Mouse (Mus musculus): ENCODE results near the gene Mllt10. TPM values are rescaled to one million over a fixed set of nuclear protein-coding genes. Genes with fewer than 3 reads are reported as not detected.

Mllt10 gene
- polyA plus RNA-seq, 1 experiment from 2014 or later = 20.7 TPM

DNA sequence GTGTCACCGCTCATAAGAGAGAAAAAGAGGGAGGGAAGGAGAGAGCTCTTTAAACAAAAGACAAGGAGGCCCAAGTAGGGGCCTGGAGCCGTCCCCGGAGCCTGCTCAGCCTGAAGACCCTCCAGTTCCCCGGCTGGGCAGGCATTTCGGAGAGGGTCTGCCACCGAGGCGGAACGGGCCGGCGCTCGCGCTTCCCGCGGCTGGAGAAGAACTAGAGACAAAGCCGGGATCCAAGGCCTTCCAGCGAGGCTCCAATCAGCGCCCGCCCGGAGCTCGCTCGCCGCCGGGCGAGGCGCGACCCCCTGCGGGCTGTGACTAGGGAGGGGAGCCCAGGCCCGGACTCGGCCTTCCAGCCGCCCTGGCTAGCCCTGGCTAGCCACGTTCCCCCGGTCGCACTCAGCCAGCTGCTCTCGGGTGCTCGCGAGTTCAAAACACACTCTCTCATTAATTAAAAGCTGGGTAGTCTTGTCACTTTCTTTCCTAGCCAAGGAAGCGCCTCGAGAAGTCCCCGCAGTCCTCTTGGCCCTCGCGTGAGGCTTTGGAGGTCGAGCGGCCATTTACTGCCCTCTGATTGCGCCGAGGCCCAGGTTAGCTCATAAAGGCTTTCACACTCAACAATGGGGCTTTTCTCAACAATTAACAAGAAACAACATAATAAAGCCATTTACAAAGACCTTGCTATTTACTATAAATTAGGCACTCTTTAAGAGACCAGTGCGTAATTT is 15.3 kb upstream of the Mllt10 start:
- Histone ChIP-seq H3K4me1 (ENCODE audit: insufficient read depth) (peaks cover 12% of the 10 kb centered on the region), H3K4me2 (ENCODE audit: low read depth, low read length) (peak overlapping the region; percentile 60), H3K27ac (ENCODE audit: low read depth) (no peak overlapping the region), H3K36me3 (replicated peaks; ENCODE audit: insufficient read depth, low read length) (no peaks in the 10 kb centered on the region), H3K27me3 (ENCODE audit: insufficient read depth, low read length) (0 out of 2 replicates have a peak, but pooled peaks cover 10% of the 10 kb centered on the region), H3K9me3 (ENCODE audit: low read length) (no peaks in the 10 kb centered on the region), H3K4me3 (ENCODE audit: low read depth, low read length) (no peak overlapping the region; the same call in 1 of the 2 replicates), H3K9ac (replicated peaks) (0 out of 2 replicates have a peak overlapping the region, but pooled peaks have one; percentile 28)
- TF ChIP-seq CTCF (IDR thresholded peaks at IDR 0.05; ENCODE audit: low read depth) (no peak), EP300 (IDR thresholded peaks at IDR 0.05; ENCODE audit: low read depth) (no peak)
- DNase-seq = no peak
- WGBS (ENCODE audit: insufficient replicate concordance) = 32% methylated on average over 44 of the region's 46 CpGs
- ATAC-seq = no peak; the same call in 1 of the 2 replicates

DNA sequence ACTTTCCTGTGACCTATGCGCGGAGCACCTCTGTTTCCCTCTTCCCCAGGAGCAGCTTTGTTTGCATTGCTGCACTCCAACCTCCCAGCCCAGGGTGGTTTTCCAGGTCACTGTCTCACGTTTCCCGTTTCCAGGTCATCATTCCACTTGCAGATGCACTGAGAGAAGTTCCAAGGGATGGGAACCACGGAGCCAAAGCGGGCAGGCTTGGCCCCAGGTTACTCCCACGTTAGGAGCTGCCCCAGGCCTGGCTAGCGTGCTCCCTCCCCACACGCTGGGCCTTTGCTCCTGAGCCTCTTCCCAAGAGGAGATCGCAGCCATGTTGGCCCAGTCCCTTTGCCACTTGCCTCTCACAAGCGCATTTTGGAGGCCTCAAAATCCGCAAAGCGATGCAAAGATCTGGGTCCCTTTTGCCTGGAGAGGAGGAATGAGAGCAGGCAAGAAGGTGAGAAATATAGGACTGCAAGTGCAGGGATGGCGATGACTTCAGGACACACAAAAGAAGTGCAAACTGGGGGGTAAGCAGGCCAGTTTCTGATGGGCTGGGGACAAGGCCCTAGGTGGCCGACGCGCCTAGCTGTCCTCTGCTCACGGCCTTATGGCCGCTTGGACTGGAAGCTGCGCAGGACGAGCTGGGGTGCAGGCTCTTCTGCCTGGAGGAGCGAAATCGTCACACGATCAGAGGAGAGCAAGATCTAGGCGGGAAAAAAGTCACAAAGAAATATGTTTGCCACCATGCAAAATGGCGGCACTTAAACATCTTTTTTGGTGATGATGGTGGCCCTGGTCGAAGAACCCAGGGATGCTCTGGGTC is 14.5 kb upstream of the Mllt10 start:
- no peak overlapping the region for H3K9ac ChIP-seq (replicated peaks)
- ATAC-seq (peak; percentile 23; the same call in 1 of the 2 replicates), DNase-seq (no peak)
- peaks cover 12% of the 10 kb centered on the region for H3K4me1 ChIP-seq (ENCODE audit: insufficient read depth)
- no peak overlapping the region for H3K4me2 ChIP-seq (ENCODE audit: low read depth, low read length)
- H3K27me3 ChIP-seq (ENCODE audit: insufficient read depth, low read length) = peaks cover 14% of the 10 kb centered on the region
- no peak for TF ChIP-seq CTCF (IDR thresholded peaks at IDR 0.05; ENCODE audit: low read depth)
- no peak for TF ChIP-seq EP300 (IDR thresholded peaks at IDR 0.05; ENCODE audit: low read depth)
- H3K4me3 ChIP-seq (ENCODE audit: low read depth, low read length) = no peak overlapping the region
- H3K36me3 ChIP-seq (replicated peaks; ENCODE audit: insufficient read depth, low read length) = no peaks in the 10 kb centered on the region
- 71% methylated on average over 27 of the region's 27 CpGs for WGBS (ENCODE audit: insufficient replicate concordance)
- H3K9me3 ChIP-seq (ENCODE audit: low read length) = no peaks in the 10 kb centered on the region
- peak overlapping the region; percentile 40; the same call in 1 of the 2 replicates for H3K27ac ChIP-seq (ENCODE audit: low read depth)

DNA sequence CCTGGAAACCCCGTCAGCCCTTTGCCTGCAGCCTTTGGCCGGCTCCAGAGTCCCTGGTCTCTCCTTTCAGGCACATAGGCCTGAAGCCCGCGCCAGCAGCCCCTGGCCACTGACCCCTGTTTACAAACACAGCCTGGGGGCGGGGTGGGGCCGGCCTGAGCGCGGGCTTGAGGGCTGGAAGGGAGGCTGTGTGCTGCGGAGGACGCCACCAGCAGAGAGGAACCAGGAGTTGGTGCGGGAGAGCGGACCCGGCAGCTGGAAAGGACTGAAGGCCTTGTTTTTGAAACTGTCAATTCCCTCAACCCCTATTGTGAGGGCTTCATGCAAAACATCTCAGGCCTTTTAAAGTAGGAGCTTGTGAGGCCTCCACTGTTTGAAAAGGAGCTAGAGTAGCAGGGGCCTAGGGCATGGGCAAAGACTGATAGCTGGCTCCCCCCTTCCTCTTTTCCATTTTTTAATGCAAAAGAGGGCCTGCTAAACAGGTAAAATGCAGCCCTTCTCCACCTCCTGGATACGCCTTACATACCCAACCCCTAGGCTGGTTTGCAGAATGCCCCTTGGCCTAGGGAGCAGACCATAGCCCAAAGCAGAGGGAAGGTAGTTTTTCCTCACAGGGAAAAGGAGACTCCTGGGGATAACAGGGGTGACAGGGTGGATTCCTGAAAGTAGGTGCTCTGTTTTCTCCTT is 13.7 kb upstream of the Mllt10 start:
- Histone ChIP-seq H3K9me3 (ENCODE audit: low read length) (no peaks in the 10 kb centered on the region), H3K4me1 (ENCODE audit: insufficient read depth) (peaks cover 16% of the 10 kb centered on the region), H3K27ac (ENCODE audit: low read depth) (peak overlapping the region; percentile 40), H3K36me3 (replicated peaks; ENCODE audit: insufficient read depth, low read length) (no peaks in the 10 kb centered on the region), H3K9ac (replicated peaks) (no peak overlapping the region), H3K4me3 (ENCODE audit: low read depth, low read length) (no peak overlapping the region), H3K27me3 (ENCODE audit: insufficient read depth, low read length) (peaks cover 22% of the 10 kb centered on the region), H3K4me2 (ENCODE audit: low read depth, low read length) (no peak overlapping the region)
- DNase-seq (peak; percentile 39), ATAC-seq (peak; percentile 45)
- 50% methylated on average over 14 of the region's 14 CpGs for WGBS (ENCODE audit: insufficient replicate concordance)
- TF ChIP-seq CTCF (IDR thresholded peaks at IDR 0.05; ENCODE audit: low read depth) (no peak), EP300 (IDR thresholded peaks at IDR 0.05; ENCODE audit: low read depth) (no peak)

DNA sequence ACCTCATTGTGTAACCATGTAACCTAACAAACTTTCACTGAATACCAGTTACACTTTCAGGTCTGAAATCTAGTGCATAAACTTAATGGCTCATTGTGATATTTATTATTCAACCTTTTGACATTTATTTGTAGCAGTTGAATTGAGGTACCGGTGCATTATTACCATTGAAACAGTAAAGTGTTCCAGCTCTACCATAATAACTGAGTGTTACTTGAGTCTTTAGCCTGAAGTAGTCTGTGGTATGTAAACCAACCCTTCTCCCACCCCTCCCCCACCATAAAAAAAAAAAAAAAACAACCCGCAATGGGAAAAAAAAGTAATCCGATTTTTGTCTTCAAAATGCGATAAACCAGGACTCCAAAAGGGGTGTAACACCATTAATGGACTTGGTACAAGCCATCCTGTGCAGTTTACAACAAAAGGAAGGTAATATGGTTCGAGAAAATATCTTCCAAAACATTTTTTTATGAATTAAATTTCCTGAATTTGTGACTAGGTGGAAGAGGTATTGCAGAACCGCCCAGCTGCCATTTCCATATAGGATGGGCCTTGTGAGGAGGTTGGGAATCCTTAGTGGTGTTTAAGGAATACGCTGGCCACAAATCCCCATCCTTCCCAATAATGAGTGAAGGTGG is 9.8 kb upstream of the Mllt10 start:
- peaks cover 49% of the 10 kb centered on the region for H3K27me3 ChIP-seq (ENCODE audit: insufficient read depth, low read length)
- WGBS (ENCODE audit: insufficient replicate concordance) = 50% methylated on average over 7 of the region's 7 CpGs
- TF ChIP-seq CTCF (IDR thresholded peaks at IDR 0.05; ENCODE audit: low read depth) (no peak), EP300 (IDR thresholded peaks at IDR 0.05; ENCODE audit: low read depth) (no peak)
- H3K4me1 ChIP-seq (ENCODE audit: insufficient read depth) = peaks cover 24% of the 10 kb centered on the region
- H3K27ac ChIP-seq (ENCODE audit: low read depth) = no peak overlapping the region
- H3K9ac ChIP-seq (replicated peaks) = no peak overlapping the region
- ATAC-seq (no peak), DNase-seq (no peak)
- H3K4me3 ChIP-seq (ENCODE audit: low read depth, low read length) = no peak overlapping the region
- no peaks in the 10 kb centered on the region for H3K9me3 ChIP-seq (ENCODE audit: low read length)
- no peaks in the 10 kb centered on the region for H3K36me3 ChIP-seq (replicated peaks; ENCODE audit: insufficient read depth, low read length)
- peak overlapping the region; percentile 93; the same call in 1 of the 2 replicates for H3K4me2 ChIP-seq (ENCODE audit: low read depth, low read length)

DNA sequence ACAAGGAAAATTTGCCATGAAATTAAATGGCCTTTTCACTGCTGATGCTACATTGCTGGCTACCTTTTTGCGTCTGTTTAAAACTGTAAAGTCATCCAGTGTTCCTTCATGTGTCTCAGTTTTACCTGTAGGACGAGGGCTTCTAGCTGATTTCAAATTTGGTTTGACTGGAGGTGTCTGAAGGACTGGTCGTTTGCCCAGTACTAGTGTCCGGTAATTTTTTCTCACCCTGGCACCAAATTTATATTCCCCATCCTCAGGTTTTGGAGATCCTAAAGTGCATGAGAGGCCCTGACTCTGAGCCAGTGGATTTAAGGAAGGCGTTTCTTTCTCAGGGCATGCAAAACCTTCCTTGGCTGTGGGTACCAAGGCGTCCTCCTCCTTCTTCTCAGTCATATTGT is 9.3 kb upstream of the Mllt10 start:
- H3K9me3 ChIP-seq (ENCODE audit: low read length) = no peaks in the 10 kb centered on the region
- TF ChIP-seq CTCF (IDR thresholded peaks at IDR 0.05; ENCODE audit: low read depth) = no peak
- TF ChIP-seq EP300 (IDR thresholded peaks at IDR 0.05; ENCODE audit: low read depth) = no peak
- ATAC-seq (no peak), DNase-seq (no peak)
- H3K36me3 ChIP-seq (replicated peaks; ENCODE audit: insufficient read depth, low read length) = no peaks in the 10 kb centered on the region
- peaks cover 51% of the 10 kb centered on the region for H3K27me3 ChIP-seq (ENCODE audit: insufficient read depth, low read length)
- no peak overlapping the region for H3K27ac ChIP-seq (ENCODE audit: low read depth)
- WGBS (ENCODE audit: insufficient replicate concordance) = 58% methylated on average over 6 of the region's 6 CpGs
- H3K4me3 ChIP-seq (ENCODE audit: low read depth, low read length) = 0 out of 2 replicates have a peak overlapping the region, but pooled peaks have one; percentile 79
- H3K9ac ChIP-seq (replicated peaks) = no peak overlapping the region; the same call in 1 of the 2 replicates
- peak overlapping the region; percentile 93 for H3K4me2 ChIP-seq (ENCODE audit: low read depth, low read length)
- H3K4me1 ChIP-seq (ENCODE audit: insufficient read depth) = peaks cover 21% of the 10 kb centered on the region

Data from liver, postnatal 0 days (tissue).